Mouse (Mus musculus): ENCODE results near the gene Ncam1. TPM values are rescaled to one million over a fixed set of nuclear protein-coding genes. Genes with fewer than 3 reads are reported as not detected.

The Ncam1 gene
- polyA plus RNA-seq, 1 experiment = not detected

DNA sequence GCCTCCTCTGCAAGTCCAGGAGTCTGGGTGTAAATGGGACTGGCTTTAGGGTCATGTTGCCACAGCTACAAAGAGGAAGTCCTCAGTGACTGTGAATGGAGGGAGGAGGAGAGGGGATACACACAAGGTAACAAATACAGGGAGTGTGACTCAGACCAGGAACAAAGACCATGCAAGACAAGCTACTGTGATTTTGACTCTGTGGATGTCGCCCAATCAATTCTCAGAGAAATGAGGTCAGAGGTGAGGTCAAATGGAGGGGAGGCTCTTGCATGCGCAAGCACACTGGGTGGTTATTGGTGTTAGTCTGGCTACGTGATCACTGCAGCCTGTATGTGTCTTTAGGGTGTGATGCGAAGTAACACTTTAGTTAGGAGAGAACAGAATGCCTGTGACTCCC is 268.0 kb downstream of the Ncam1 start:
- 82% methylated on average over 4 of the region's 4 CpGs for WGBS
- Histone ChIP-seq H3K27ac (ENCODE audit: insufficient read depth, low read depth, low read length) (no peak overlapping the region), H3K4me1 (ENCODE audit: control insufficient read depth, insufficient read depth, low read length) (peaks cover 22% of the 10 kb centered on the region), H3K4me3 (ENCODE audit: insufficient read depth, low read depth, low read length) (no peak overlapping the region)
- TF ChIP-seq CTCF (IDR thresholded peaks at IDR 0.05; ENCODE audit: insufficient read depth, low read depth, low read length) (no peak), POLR2A (IDR thresholded peaks at IDR 0.05; ENCODE audit: insufficient read depth, low read depth, low read length) (no peak)

DNA sequence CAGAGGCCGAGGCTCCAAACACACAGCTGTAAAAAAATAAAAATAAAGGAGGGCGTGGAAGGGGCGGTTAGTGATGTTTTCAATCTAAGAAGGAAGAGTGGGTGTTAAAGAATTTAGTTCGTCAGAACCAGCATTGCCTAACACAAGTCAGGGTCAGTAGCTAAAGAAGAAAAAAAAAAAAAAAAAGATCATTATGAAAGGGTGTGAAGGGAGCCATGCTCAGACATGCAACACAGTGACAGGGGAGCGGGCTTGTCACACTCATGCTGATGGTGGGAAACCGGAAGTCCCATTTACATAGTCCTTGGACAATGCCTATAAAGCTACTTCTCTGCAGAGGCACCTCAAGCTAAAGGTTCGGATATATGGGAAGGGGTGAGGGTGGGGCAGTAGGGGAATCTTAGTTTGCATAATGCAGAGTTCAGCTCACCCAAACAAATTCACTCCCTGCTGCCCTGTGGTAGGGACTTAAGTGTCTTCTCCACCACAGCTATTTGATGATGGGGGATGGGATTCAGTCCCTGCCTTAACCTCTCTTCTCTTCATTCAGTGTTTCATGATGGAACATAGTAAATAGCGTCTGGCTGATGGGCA is 269.3 kb downstream of the Ncam1 start:
- Histone ChIP-seq H3K27ac (ENCODE audit: insufficient read depth, low read depth, low read length) (peak overlapping the region; percentile 2; the same call in 1 of the 2 replicates), H3K4me1 (ENCODE audit: control insufficient read depth, insufficient read depth, low read length) (peaks cover 20% of the 10 kb centered on the region), H3K4me3 (ENCODE audit: insufficient read depth, low read depth, low read length) (no peak overlapping the region)
- TF ChIP-seq POLR2A (IDR thresholded peaks at IDR 0.05; ENCODE audit: insufficient read depth, low read depth, low read length) (no peak), CTCF (IDR thresholded peaks at IDR 0.05; ENCODE audit: insufficient read depth, low read depth, low read length) (no peak)
- WGBS = 50% methylated on average over 8 of the region's 8 CpGs

DNA sequence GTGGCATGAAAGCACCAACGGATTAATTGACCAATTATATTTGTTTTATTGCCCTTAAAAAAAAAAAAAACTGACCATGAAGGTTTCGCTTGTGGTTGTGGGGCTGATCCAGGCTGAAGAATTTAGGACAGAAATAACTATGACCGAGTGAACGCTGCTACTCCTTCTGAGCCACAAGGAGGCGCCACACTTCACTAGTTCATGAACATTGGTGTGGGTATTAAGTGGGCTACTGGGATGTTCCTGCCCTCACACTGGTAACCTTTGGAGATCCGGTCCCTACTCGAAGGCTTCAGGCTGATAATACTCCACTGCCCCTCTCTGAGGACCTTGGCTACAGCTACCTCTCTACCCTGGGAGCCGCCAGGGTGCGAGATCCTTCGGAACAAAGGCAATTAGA is 269.8 kb downstream of the Ncam1 start:
- TF ChIP-seq CTCF (IDR thresholded peaks at IDR 0.05; ENCODE audit: insufficient read depth, low read depth, low read length) = no peak
- TF ChIP-seq POLR2A (IDR thresholded peaks at IDR 0.05; ENCODE audit: insufficient read depth, low read depth, low read length) = no peak
- WGBS = 33% methylated on average over 10 of the region's 10 CpGs
- H3K4me3 ChIP-seq (ENCODE audit: insufficient read depth, low read depth, low read length) = no peak overlapping the region
- peaks cover 16% of the 10 kb centered on the region for H3K4me1 ChIP-seq (ENCODE audit: control insufficient read depth, insufficient read depth, low read length)
- peak overlapping the region; percentile 2; the same call in 1 of the 2 replicates for H3K27ac ChIP-seq (ENCODE audit: insufficient read depth, low read depth, low read length)

DNA sequence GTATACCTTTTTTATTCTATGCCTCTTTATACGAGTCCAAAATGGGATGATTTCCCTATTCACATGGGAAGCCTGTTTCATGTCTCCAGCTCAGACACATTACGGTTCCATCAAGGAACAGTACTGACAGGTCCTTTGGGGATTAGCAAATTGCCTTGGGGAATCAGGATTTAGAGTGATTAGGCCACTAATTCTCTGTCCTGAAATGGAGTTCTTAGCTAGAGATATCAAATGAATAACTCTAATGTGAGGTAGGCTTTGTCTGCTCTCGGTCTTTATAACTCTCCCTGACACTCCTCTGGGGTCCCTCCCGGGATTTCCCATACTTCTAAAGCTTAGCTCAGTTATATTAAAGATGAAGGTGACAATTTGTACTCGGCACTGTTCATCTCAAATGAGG is 270.7 kb downstream of the Ncam1 start:
- Histone ChIP-seq H3K27ac (ENCODE audit: insufficient read depth, low read depth, low read length) (no peak overlapping the region), H3K4me3 (ENCODE audit: insufficient read depth, low read depth, low read length) (no peak overlapping the region), H3K4me1 (ENCODE audit: control insufficient read depth, insufficient read depth, low read length) (peaks cover 16% of the 10 kb centered on the region)
- WGBS = 84% methylated on average over 5 of the region's 5 CpGs
- TF ChIP-seq CTCF (IDR thresholded peaks at IDR 0.05; ENCODE audit: insufficient read depth, low read depth, low read length) = no peak

DNA sequence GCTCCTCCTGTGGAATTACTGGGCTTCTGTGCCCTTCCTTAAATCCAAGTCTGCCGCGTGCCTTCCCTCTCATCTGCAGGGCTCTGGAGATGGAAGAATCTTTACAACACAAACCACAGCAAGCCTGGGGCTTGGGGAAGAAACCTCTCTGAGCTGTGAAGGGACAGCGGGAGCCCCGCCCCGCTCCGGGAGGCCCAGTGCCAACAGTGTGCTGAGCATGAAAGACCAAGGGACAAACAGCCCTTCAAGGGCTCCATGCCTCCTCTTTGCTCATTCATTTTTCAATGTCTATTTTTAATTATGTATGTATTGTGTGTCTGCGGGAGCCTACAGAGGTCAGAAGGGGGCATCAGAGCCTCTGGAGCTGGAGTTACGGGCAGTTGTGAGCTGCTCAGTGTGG is 271.4 kb downstream of the Ncam1 start:
- peaks cover 16% of the 10 kb centered on the region for H3K4me1 ChIP-seq (ENCODE audit: control insufficient read depth, insufficient read depth, low read length)
- TF ChIP-seq POLR2A (IDR thresholded peaks at IDR 0.05; ENCODE audit: insufficient read depth, low read depth, low read length) (no peak), CTCF (IDR thresholded peaks at IDR 0.05; ENCODE audit: insufficient read depth, low read depth, low read length) (no peak)
- 38% methylated on average over 8 of the region's 8 CpGs for WGBS
- H3K4me3 ChIP-seq (ENCODE audit: insufficient read depth, low read depth, low read length) = no peak overlapping the region
- peak overlapping the region; percentile 49 for H3K27ac ChIP-seq (ENCODE audit: insufficient read depth, low read depth, low read length)

DNA sequence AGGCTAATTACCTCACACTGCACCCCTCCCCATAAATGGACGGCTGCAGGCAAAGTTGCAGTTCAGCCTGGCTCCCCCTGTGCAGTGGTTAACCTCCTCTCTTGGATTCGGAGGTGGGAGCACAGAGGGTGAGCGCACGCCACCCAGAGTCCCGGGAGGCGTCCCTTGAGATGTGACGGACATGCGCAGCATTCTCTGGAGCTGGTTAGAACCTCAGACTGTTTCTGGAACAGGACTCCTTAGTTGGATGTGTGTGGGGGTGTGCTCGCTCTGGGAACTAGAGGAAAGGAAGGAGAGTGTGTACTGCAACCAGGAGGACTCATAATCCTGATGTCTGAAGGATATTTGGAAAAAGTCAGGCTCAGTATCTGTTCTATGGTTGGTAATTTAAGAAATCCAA is 274.0 kb downstream of the Ncam1 start:
- WGBS = 75% methylated on average over 9 of the region's 9 CpGs
- no peak for TF ChIP-seq POLR2A (IDR thresholded peaks at IDR 0.05; ENCODE audit: insufficient read depth, low read depth, low read length)
- TF ChIP-seq CTCF (IDR thresholded peaks at IDR 0.05; ENCODE audit: insufficient read depth, low read depth, low read length) = no peak
- H3K4me3 ChIP-seq (ENCODE audit: insufficient read depth, low read depth, low read length) = no peak overlapping the region
- H3K27ac ChIP-seq (ENCODE audit: insufficient read depth, low read depth, low read length) = no peak overlapping the region
- peaks cover 13% of the 10 kb centered on the region for H3K4me1 ChIP-seq (ENCODE audit: control insufficient read depth, insufficient read depth, low read length)

DNA sequence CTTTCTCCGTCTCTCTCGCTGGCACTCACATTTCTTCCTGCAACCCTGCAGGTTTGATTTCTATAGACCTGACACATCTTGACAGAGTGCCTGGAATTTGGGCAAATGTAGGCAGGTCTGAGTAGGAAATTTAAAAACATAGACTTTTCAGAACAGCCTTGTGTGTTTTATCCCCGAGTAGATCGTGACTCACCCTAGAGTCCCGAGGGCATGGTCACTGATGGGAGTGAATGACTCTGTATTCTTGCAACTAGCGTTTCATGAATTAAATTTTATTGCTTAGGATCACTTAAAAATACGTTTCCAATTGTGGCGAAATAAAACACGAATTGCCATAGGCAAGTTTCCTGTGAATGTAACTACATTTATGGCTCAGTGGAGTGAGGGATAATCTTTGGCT is 274.8 kb downstream of the Ncam1 start:
- Histone ChIP-seq H3K27ac (ENCODE audit: insufficient read depth, low read depth, low read length) (no peak overlapping the region), H3K4me1 (ENCODE audit: control insufficient read depth, insufficient read depth, low read length) (peaks cover 10% of the 10 kb centered on the region), H3K4me3 (ENCODE audit: insufficient read depth, low read depth, low read length) (no peak overlapping the region)
- 74% methylated on average over 9 of the region's 9 CpGs for WGBS
- TF ChIP-seq POLR2A (IDR thresholded peaks at IDR 0.05; ENCODE audit: insufficient read depth, low read depth, low read length) (no peak), CTCF (IDR thresholded peaks at IDR 0.05; ENCODE audit: insufficient read depth, low read depth, low read length) (no peak)

DNA sequence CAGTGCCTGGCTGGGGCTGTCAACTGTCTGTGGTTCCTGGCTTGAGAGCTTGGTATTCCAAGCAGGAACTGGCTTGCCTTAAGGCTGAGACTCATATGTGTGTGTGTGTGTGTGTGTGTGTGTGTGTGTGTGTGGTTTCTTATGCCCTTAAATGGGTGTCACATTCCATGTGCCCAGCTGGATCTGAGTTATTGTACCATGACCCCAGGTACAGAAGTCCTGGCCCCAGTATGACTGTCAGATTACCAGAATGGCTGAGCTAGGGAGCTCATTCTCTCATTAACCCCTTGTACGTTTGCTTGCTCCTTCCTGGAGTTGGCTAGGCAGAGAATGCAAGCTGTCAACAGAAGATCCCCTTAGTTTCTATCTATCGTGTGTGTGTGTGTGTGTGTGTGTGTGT is 284.4 kb downstream of the Ncam1 start:
- 83% methylated on average over 2 of the region's 2 CpGs for WGBS
- Histone ChIP-seq H3K27ac (ENCODE audit: insufficient read depth, low read depth, low read length) (no peak overlapping the region), H3K4me1 (ENCODE audit: control insufficient read depth, insufficient read depth, low read length) (no peaks in the 10 kb centered on the region), H3K4me3 (ENCODE audit: insufficient read depth, low read depth, low read length) (no peak overlapping the region)
- no peak for TF ChIP-seq POLR2A (IDR thresholded peaks at IDR 0.05; ENCODE audit: insufficient read depth, low read depth, low read length)
- TF ChIP-seq CTCF (IDR thresholded peaks at IDR 0.05; ENCODE audit: insufficient read depth, low read depth, low read length) = no peak

DNA sequence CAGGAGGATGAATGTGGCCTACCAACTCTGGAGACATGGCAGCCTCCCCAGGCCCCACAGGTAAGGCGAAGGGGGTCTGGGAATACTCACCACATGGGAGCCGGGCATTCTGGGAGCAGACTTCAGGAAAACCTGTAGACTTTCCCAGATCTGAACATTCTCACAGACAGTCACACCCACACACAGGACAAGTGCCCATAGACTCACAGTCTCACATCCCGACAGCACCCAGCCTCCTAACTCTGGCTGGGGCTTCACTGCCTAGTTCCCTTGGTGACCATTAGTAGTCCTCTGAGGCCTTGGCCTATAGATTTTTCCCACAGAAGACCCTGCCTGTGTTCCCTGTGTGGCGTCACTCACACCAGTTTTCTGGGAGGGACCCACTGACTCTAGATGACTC is 288.1 kb downstream of the Ncam1 start:
- no peak for TF ChIP-seq POLR2A (IDR thresholded peaks at IDR 0.05; ENCODE audit: insufficient read depth, low read depth, low read length)
- TF ChIP-seq CTCF (IDR thresholded peaks at IDR 0.05; ENCODE audit: insufficient read depth, low read depth, low read length) = no peak

DNA sequence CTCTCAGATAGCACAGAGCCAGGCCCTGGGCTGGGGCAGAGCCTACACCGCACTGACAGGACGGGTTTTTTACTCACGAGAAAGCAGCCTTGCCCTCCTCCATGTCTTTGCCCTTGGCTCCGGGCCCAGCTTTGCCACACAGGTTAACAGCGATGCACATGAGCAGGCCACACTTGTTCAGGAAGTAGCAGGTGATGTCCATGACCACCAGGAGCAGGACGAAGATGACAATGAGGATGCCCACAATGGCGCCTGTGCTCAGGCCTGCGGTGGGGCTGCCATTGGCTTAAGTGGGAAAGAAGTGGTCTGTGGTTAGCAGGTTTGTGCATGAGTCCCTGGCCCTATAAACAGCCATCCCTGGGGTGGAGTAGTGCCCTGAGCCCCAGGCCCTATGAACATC is 289.1 kb downstream of the Ncam1 start:
- no peak overlapping the region for H3K4me3 ChIP-seq (ENCODE audit: insufficient read depth, low read depth, low read length)
- no peak overlapping the region for H3K27ac ChIP-seq (ENCODE audit: insufficient read depth, low read depth, low read length)
- WGBS = 88% methylated on average over 8 of the region's 8 CpGs
- TF ChIP-seq POLR2A (IDR thresholded peaks at IDR 0.05; ENCODE audit: insufficient read depth, low read depth, low read length) = no peak
- no peak for TF ChIP-seq CTCF (IDR thresholded peaks at IDR 0.05; ENCODE audit: insufficient read depth, low read depth, low read length)
- no peaks in the 10 kb centered on the region for H3K4me1 ChIP-seq (ENCODE audit: control insufficient read depth, insufficient read depth, low read length)

More for the DNA sequence above, 288.1 kb downstream of the Ncam1 start:
- H3K4me1 ChIP-seq (ENCODE audit: control insufficient read depth, insufficient read depth, low read length) = no peaks in the 10 kb centered on the region
- no peak overlapping the region for H3K4me3 ChIP-seq (ENCODE audit: insufficient read depth, low read depth, low read length)
- no peak overlapping the region for H3K27ac ChIP-seq (ENCODE audit: insufficient read depth, low read depth, low read length)
- WGBS = 94% methylated on average over 4 of the region's 4 CpGs

All from olfactory bulb, adult 2 months (tissue).